Mouse (Mus musculus) CD4-positive helper T cell, adult 2 months (primary cell): ENCODE results near the gene Fnbp1.
A peak's percentile ranks its signal among the peaks of the same experiment; 100 is the strongest.

ENCODE experiments used
- DNase-seq: peaks from one replicate; pipeline ENCODE4 v3.0.0-alpha.2; 2012; ENCODE audit warnings: low read depth, missing footprints, low spot score

The Fnbp1 gene

DNA sequence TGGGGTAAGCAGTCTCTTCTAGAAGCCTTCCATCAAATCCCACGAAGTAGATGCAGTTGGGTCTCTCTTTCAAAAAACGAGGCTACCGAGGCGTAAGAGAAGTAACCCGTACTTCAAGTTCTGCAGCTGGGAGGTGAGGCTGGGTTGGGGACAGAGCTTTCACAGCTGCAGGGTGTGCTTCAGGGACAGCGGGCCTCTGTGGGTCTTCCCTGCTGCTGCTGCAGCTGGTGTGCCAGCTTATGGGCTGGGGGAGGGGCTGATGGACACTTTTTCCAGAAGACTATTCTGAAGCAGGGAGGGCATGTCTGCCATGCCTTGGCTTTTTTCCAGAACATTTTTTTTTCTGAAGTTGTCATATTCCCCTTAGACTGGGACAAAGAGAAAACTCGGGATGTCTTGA, 158.8 kb downstream of the Fnbp1 start:
- no peak for DNase-seq

DNA sequence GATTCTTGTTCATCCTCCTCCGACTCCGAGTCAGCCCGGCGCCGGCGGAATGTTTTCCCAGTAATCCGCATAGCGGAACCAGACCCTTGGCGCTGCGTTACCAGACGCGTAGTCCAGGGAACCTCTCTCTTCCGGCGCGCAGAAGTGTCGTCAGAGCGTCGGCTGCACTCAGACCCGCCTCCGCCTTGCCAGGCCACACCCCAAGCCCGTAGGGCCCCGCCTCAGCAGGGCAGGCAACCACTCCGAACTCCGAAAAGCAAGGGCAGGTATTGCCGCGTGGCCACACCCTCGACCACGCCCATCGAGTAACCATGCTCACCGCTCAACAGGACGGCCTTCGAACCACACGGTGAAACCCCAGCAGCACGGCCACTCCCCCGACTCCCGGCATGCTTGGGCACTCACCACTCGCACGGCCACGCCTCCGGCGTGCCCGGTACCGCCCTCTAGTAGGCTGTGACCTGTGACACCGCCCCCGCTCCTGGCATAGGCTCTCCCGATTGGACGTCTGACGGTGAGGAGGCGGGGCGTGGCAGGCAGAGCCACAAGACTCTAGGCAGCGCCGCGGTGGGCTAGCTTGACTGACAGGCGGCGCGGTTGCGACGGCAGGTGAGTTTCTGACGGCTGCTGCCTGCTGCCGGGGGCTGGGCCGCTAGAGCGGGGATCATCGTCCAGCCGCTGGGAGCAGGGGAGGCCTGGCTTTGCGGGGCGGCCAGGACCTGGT, 159.9 kb downstream of the Fnbp1 start, which contains the start of the genes BC005624 and Usp20:
Gene BC005624 (minus strand): TSS at position 412 of the 724 bp plus-strand sequence.
Gene Usp20 (plus strand): TSS at position 490 of the 724 bp plus-strand sequence.
- DNase-seq = peak; percentile 100
